Mouse (Mus musculus) kidney, postnatal 4 days (tissue): ENCODE data around the gene Chd6.
"Not testable (repeated sequence)": the region's sequence is repeated elsewhere in the genome, so short reads cannot be mapped to it uniquely, and the experiment has no call there.

Experiments
- DNase-seq, 2 experiments: peaks; one replicate each; pipeline ENCODE4 v3.0.0; 2021; ENCODE audit warnings: mixed read lengths in 2 of 2

Chd6 gene

DNA sequence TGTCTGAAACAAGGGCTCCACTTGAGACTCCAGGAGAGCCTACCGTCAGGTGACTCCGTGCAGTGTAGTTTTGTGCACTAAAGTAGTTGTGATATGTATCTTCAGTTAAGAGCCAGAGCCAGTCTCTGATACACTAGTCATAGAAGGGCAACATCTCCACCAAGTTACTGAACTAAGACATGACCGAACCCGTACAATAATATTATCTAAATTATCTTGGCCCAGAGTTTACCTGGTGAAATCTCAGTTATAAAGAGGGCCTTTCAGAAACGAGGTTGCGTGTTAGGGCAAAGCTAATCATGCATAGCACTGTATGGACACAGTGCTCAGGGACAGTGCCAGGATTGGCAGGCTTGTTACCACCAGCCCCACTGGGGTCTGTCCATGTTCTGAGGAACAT, 127.1 kb downstream of the Chd6 start:
- no peak for DNase-seq

DNA sequence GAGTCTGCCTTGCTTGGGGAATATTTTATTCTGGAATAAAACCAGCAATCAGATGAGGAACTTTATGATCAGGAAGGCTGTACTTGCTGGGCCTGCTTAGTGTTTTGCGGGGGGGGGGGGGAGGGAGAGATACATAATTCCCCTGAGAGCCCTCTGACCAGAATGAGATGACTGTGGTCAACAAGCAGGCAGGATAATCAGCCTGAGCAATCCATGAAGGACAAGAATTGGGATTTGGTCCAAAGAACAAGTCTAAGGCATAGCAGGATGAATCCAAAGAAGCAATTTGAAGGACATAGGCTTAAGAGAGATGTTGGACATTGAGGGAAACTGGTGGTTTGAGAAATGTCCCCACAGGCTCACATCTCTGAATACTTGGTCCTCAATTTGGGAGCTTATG, 130.2 kb downstream of the Chd6 start:
- no peak for DNase-seq

DNA sequence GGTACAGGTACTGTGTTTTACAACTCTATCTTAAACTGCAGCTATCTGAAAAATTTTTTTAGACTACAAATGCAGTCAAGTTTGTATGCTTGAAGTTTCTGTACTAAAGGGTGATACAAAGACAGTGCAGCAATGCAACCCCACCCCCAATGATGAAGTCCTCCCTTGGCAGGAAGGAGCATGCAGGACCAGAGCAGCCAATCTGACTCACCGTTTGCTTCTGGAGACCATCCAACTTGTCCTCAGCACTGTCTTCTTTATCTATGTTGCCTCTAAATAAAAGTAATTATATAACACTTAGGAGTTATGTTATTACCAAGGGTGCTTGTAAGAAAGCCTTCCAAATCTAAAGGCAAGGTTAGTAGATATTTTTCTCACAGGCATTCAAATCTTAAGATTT, 131.6 kb downstream of the Chd6 start:
- no peak for DNase-seq

DNA sequence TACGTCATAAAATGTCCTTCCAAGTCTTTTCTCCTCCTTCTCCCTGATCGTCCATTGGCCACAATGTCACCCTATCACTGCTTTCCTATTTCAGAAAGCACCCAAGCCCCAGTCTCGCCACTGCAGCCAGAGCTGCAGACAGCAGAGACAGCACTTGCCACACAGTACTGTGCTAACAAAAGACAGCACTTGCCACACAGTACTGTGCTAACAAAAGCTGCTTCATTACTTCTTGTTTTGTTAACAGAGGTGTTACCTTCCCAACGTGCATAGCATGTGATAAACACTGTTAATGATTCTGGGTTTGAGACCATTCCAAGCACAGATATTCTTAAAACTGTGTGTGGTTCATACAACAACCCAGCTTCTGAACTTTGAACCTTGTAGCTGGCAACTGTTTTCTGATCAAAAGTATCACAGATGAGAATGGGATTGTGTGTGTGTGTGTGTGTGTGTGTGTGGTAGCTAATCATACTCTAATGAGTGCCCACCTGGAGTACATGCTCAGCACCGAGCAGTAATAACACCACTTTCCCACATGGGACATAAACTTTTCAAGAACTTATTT, 135.1 kb downstream of the Chd6 start:
- DNase-seq: no peak

DNA sequence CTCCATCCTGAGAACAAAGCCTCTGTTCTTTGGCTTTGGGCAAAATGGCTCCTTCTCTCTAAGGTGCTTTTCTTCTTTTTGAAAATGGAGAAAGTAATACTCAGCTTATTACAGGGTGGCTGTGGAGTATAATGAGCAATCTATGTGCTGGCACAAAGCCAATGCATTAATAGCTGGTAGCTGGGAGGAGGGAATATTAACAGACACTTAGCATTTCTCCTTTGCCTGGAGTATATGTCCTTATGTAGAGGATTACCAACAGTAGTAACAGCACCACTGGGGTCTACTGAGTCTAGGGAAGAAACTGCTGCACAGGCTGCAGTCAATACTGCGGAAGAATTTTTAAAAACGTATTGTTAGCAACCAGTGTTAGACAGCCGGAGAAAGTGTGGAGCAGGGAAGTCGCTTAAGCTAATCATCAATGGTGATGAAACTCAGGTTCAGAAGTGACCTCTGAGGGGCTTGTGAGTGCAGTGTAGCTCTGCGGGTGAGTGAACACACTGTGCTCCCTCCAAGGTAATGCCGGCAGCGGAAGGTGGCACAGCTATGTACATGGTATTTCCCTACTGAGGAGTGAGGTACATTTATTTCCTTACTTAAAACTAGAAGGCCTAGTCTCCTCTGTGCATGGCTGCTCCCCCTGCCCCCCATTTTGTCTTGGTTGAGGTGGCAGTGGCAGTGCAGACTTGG, 136.6 kb downstream of the Chd6 start:
- no peak for DNase-seq

DNA sequence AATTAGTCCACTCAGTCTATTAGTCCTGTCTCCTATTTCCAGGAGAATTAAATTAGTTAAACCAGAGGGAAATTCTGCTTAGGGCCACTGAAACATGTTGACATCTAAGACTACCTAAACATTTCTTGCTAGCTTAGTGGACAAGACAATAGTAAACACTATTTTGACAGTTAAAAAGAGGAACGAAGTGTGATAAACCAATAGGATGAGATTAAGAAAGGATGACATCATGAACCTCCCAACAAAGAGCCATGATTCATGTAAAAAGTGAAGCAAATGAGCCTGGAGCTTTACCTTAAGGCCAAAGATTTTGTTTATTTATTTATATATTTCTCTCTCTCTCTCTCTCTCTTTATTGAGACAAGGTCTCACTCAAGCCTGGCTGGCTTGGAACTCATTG, 146.7 kb downstream of the Chd6 start:
- DNase-seq: no peak

DNA sequence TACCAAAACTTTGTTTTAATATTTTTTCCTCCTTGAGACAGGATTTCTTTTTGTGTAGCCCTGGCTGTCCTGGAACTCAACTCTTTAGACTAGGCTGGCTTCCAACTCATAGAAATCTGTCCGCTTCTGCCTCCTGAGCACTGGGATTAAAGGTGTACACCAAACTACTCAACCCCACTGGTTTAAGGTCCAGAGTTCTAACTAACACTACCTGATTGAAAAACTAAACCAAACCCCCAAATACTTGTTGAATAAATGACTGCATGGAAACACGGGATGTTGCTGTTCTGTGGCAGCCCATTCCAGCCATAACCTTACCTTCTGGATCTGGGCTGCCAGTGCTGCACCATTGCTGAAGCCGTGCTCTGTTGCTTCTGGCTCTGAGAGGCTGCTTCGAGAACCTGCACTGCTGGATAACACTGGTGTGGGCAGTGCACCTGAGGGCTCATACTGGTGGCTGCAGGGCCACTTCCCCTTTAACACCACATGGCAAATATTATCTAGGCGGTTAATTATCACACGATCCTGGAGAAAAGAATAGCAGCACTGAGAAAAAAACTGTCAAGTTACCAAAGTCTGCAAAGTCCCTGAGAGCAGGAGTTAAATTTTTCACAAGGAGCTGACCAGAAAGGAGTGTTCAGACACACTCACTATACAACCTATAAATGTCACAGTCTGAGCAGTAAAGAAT, 147.8 kb downstream of the Chd6 start:
- peak in 1 of 2 experiments; percentile 35 for DNase-seq

DNA sequence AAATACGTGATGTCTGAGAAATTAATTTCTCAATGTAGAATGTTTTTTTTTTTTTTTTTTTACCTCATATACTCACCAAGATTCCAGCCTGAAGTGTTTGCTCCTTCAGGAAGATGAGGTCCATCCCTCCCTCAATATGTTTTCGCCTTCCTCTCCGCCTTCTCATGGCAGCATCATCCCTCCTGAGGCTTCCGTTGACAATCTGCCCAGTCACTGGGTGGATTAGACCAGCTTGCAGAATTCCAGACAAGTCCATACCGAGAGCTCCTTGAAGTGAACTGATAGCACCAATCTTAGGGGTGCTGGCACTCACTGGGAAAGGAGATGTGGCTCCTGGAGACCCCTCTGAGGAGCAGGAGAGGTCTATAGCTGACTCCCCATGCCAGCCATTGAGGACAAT, 149.0 kb downstream of the Chd6 start:
- DNase-seq: no peak

DNA sequence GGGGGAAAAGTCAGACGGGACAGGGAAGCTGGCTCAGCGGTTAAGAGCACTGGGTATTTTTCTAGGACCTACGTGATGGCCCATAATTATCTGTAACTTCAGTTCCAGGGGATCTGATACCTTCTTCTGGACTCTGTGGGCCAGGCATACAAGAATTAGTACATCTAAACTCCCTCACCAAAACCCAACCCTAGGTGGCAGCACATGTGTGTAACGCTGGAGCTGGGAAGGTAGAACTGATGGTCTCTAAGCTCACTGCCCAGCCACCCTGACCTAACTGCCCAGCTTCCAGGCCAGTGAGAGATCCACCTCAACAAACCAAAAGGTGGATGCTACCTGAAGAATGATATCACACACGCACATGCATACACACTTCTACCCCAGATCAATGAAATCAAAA, 150.1 kb downstream of the Chd6 start:
- DNase-seq: peak; percentile 58 to 64

DNA sequence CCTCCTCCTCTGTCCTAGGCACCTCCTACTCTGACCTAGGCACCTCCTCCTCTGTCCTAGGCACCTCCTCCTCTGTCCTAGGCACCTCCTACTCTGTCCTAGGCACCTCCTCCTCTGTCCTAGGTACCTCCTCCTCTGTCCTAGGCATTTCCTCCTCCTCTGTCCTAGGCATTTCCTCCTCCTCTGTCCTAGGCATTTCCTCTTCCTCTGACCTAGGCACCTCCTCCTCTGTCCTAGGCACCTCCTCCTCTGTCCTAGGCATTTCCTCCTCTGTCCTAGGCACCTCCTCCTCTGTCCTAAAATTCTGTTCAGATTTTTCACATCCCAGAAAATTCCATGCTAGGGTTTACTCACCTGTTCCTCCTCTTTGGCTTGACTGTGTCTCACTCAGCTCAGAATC, 151.1 kb downstream of the Chd6 start:
- DNase-seq: not testable (repeated sequence)

DNA sequence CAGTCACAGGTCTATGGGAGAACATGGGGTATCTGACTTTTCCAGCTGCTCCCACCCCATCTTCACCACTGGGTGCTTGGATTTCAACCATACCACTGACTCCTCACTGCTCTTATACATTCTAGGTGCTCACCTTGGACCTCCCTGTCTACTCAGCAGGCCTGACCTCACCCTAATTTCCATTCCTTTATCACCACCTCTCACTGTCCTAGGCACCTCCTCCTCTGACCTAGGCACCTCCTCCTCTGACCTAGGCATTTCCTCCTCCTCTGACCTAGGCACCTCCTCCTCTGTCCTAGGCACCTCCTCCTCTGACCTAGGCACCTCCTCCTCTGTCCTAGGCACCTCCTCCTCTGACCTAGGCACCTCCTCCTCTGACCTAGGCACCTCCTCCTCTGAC, 151.6 kb downstream of the Chd6 start:
- not testable (repeated sequence) for DNase-seq

DNA sequence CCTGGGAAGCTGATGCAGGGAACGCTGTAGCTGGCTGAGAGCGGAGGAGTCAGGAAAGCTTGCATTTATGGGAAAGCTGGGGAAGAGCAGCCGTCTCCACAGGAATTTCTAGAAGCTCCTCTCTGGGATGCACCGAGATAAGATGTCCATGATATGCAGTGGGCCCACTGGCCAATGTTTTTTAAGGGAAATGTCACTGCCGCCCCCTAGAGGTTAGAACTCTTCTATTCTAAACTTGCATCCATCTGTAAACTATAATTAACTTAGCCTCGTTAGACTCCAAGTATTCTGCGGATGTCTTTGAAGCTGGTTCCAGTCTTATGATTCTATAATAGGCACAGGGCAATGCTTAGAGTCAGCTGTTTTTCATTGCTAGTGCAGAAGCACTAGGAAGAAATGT, 153.5 kb downstream of the Chd6 start:
- DNase-seq: peak in 1 of 2 experiments; percentile 22

DNA sequence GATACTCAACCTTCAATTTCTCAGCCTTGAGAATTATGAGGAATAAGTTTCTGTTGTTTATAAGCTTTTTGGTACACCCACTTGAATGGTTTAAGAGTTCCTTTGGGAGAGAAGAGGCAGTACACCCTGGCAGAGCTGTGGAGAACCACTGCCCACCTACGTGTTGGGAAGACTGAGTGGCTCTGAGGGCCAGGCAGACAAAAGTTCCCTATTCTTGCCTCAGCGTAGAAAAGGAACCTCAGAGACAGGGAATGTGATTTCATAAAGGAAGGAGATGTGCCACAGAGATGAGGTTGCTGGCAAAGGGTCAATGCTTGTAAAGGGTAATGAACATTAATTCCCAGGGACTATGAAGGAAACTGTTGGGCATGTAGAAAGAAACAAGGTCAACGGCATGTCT, 154.3 kb downstream of the Chd6 start:
- DNase-seq: no peak

DNA sequence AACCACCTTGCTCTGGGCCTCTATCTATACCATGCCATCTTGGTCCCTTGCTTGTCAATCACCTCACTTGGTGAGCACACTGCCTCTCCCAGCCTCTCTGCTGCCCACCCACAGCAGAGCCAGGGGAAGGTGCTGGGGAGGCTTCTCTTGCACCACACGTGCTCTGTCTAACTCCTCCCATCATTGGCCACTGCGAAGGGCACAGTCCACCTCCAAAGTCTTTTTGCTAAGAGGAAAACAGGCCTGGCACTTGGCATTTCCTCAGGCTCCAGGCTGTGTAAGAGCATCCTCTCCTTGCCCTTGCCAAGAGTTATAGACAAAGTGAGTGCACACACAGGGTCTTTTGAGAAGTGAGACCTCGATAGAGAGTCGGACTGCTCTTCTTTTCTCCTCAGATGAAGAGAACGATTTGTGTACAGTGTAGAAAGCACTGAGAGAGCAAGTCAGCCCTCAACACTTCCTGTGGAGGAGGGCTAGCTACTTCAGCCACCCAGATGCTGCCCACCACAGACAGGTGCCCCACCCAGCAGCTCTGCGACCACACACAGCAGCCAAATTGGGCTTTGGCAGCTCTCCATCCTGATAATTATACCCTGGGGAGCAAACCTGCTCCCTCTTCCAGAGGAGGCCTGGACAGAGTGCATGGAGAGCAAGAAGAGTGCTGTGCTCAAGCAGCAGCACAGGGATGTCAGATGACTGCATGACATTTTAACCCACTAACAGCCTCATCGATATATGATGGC, 155.6 kb downstream of the Chd6 start:
- no peak for DNase-seq

DNA sequence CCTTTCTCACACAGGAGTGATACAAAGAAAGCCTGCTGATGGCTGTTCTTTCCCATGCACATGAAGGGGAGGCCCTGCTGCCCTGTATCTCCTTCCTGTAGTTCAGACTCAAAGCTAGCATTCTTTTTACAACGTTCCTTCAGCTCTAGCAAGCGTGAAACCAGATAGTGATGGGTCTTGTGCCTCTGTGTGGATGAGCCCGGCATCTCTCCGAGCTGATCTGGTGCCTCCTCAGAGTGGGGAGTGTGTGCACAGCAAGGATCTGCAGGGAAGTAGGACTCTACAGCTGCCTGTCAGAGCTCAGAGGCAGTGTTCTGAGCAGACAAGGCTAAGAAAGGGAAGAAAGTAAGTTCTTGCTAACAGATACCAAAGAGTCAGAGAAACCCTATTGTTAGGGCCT, 157.3 kb downstream of the Chd6 start:
- DNase-seq: no peak

DNA sequence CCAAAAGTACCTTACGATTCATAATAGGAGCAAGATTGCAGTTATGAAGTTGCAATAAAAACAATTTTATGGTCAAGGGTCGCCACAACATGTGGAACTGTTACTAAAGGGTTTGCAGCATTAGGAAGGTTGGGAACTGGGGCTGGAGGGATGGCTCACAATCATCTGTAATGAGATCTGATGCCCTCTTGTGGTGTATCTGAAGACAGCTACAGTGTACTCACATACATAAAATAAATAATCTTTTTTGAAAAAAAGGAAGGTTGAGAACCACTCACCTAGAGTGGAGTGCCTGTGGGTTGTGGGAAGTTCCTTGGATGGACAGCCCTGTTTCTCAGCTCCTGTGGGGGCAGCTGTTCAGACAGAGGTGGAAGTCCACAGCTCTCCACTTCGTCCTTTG, 166.4 kb downstream of the Chd6 start:
- DNase-seq: no peak

DNA sequence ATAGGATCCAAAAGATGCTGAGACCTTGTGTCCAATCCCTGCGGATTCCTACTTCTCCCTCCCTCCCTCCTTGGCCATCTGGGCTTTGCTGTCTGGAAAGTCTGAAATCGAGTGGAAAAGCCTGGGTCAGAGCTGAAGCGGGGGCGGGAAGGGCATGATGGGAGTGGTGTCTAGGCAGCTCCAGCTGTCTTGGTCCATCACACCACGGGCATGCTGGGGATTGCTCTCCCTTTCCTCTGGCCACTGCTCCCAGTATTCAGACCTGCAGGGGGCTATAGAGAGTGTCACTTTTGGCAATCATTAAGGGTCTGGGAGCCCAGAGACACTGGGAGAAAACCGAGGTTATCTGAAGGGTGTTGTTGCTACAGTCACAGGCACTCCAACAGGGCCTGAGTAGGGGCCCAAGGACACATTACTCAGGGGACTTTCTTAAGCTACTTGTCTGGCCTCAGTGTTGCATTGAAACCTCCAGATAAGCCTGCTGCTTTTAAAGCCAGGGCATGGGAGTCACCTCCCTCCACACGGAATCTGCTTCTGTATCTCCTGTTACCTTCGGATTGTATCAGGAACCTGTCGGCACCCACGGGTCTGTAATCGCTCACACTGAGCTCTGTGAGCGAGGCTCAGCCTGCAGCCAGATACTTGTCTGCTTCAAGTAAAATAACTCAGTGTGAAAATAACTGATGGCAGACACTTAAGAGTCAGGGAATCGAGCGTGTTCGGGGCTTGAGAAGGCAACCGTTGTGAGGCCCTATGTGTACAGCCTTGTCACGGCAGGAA, 167.8 kb downstream of the Chd6 start:
- peak; percentile 43 to 58 for DNase-seq

DNA sequence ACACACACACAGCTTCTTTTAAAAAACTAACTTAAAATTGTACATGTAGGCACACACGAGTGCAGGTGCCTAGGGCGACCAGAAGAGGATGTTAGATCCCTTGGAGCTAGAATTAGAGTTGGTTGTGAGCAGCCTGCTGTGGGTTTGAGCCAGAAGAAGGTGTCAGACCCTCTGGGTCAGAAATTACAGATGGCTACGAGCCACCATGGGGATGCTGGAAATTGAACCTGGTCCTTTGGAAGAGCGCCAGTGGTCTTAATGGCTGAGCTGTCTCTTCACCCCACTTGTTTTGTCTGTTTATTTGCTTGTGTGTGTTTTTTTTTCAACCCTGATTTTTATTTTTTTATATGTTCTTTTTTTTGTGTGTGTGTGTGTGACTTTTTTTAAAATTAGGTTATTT, 174.4 kb downstream of the Chd6 start:
- DNase-seq: no peak

DNA sequence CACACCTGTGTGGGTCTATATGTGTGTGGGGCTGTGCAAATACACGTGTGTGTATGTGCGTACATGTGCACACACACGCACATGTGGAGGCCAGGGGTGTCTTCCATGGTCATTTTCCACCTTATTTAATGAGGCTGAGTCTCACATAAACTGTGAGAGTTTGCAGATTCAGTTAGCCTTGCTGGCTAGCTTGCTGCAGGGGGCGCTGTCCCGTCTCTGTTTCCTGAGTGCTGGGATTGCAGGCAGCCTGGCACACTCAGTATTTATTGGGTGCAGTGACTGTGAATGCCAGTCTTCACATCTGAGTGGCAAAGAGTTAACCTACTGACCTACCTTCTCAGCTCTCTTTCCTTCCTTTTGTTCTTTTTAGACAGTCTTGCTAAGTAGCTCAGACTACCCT, 175.0 kb downstream of the Chd6 start:
- no peak for DNase-seq

DNA sequence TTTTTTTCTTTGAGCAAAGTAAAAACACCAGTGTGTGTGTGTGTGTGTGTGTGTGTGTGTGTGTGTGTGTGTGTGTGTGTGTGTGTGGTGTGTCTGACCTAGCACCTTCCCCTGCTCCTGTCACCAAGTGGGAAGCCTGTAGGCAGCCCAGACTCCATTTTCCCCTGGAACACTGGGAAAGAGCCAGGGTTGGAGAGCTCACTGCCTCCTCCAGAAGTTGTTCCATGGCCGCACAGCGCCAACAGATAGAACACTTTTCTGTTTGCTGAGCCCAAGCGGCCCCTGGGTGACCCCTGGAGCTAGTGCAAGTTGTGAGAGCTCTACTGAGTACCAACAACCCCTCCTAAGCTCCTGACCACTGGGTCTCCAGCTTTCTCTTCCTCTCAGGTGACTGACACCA, 175.9 kb downstream of the Chd6 start:
- DNase-seq: no peak

DNA sequence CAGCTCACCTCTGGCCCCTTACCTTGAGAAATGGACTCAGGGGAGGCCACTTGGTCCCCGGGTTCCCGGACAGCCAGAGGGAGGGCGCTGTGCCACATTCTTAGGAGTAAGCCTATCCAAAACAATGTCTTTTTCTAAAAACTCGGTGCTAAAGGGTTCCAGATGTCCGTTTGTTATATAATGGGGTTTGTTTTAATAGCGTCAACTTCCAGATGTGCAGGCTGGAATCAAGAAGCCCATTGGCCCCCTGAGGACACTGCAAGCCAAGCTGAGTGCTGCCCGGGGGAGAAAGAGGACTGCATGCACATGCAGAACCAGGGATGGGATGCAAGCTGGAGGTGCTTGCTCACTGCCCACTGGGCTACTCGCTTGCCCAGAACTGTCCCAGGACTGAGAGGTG, 176.6 kb downstream of the Chd6 start:
- DNase-seq: no peak

DNA sequence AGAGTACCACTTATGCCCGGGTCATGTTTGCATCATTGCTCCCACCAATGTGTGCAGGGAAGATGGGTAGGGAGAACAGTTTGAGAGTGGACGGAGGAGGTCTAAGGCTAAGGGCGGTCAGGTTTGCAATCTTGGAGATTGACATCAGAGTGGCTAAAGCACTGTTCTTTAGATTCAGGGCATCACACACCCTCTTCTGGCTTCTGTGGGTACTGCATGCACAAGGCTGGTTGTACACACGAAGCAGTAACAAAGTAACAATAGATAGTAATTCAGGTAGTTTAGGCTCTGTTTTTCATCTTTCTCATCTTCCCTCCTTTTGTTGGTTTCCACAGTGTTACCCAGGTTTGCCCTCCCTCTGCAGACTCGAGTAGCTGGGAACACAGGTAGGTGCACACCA, 177.5 kb downstream of the Chd6 start:
- DNase-seq: no peak

DNA sequence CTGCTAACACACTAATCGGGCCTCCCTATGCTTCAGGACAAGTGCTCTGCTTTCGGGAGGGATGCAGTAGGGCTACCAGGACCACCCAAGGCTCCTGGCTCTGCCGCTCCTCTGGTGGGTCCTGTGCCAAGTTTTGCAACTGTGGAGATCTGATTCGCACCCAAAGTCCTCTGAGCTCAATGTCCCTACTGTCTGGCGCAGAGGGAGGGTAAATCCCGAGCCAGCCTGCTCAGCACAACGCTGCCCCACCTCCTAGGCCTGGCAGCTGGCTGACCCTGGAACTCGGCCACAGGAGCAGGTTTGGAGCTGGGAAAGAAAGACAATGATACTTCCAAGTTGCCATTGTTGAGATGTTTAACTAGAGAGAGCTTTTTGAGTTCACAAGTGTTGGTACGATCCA, 183.7 kb downstream of the Chd6 start:
- no peak for DNase-seq
